Mouse (Mus musculus): ENCODE measurements around the gene Shank2. TPM values are rescaled to one million over a fixed set of nuclear protein-coding genes. Genes with fewer than 3 reads are reported as not detected.

The Shank2 gene
- total and polyA plus RNA-seq, 2 experiments from 2014 or later = 9.3 to 32.6 TPM

GRCm38 (mm10) chr7:144207849-144208248 is 206.1 kb downstream of the Shank2 start:
- DNase-seq (ENCODE audit: low spot score) = peak; percentile 88
- Histone ChIP-seq H3K9me3 (ENCODE audit: low read length) (no peaks in the 10 kb centered on the region), H3K9ac (replicated peaks; ENCODE audit: low read length, poor library complexity, severe bottlenecking) (no peak overlapping the region), H3K27ac (ENCODE audit: low read depth, low read length) (peak overlapping the region; percentile 71), H3K4me1 (ENCODE audit: insufficient read depth, low read length) (peaks cover 2% of the 10 kb centered on the region; the same call in 1 of the 2 replicates), H3K4me3 (ENCODE audit: low read depth, low read length) (no peak overlapping the region), H3K36me3 (ENCODE audit: insufficient read depth, low read length) (no peaks in the 10 kb centered on the region; the same call in 1 of the 2 replicates), H3K27me3 (ENCODE audit: insufficient read depth, low read length) (no peaks in the 10 kb centered on the region), H3K4me2 (ENCODE audit: low read depth, low read length, poor library complexity, severe bottlenecking) (no peak overlapping the region)
- peak; percentile 87 for ATAC-seq (ENCODE audit: low FRiP score)
- 16% methylated on average over 7 of the region's 7 CpGs for WGBS
- TF ChIP-seq CTCF (IDR thresholded peaks at IDR 0.05) = peak; percentile 95

DNA sequence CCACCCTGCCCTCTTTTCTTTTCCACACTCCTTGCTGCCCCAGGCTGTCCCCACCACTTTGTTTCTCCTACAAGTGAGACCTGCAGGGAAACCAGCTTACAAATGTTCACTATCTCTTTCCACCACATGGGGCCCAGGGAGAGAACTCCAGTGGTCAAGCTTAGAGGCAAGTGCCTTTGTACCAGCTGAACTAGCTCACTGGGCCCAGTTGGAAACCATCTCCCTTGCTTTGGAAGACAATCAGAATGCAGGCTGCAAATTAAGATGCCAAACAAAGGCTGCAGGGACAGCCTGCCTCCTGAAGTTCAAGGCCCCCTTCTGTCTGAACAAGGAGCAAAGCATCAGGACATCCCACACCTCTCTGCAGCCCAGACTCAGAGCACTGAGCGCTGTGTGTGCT is 206.9 kb downstream of the Shank2 start:
- no peaks in the 10 kb centered on the region for H3K9me3 ChIP-seq (ENCODE audit: low read length)
- H3K4me3 ChIP-seq (ENCODE audit: low read depth, low read length) = no peak overlapping the region
- DNase-seq (ENCODE audit: low spot score) (no peak), ATAC-seq (ENCODE audit: low FRiP score) (no peak)
- no peak overlapping the region for H3K9ac ChIP-seq (replicated peaks; ENCODE audit: low read length, poor library complexity, severe bottlenecking)
- 100% methylated on average over 1 of the region's 1 CpGs for WGBS
- peak overlapping the region; percentile 51; the same call in 1 of the 2 replicates for H3K27ac ChIP-seq (ENCODE audit: low read depth, low read length)
- H3K36me3 ChIP-seq (ENCODE audit: insufficient read depth, low read length) = no peaks in the 10 kb centered on the region; the same call in 1 of the 2 replicates
- H3K4me2 ChIP-seq (ENCODE audit: low read depth, low read length, poor library complexity, severe bottlenecking) = no peak overlapping the region
- peaks cover 2% of the 10 kb centered on the region; the same call in 1 of the 2 replicates for H3K4me1 ChIP-seq (ENCODE audit: insufficient read depth, low read length)
- no peaks in the 10 kb centered on the region for H3K27me3 ChIP-seq (ENCODE audit: insufficient read depth, low read length)
- TF ChIP-seq CTCF (IDR thresholded peaks at IDR 0.05) = no peak

GRCm38 (mm10) chr7:144210526-144210925 is 208.8 kb downstream of the Shank2 start:
- Histone ChIP-seq H3K36me3 (ENCODE audit: insufficient read depth, low read length) (no peaks in the 10 kb centered on the region; the same call in 1 of the 2 replicates), H3K9ac (replicated peaks; ENCODE audit: low read length, poor library complexity, severe bottlenecking) (no peak overlapping the region), H3K9me3 (ENCODE audit: low read length) (no peaks in the 10 kb centered on the region), H3K4me1 (ENCODE audit: insufficient read depth, low read length) (no peaks in the 10 kb centered on the region), H3K4me3 (ENCODE audit: low read depth, low read length) (no peak overlapping the region), H3K27me3 (ENCODE audit: insufficient read depth, low read length) (no peaks in the 10 kb centered on the region), H3K27ac (ENCODE audit: low read depth, low read length) (no peak overlapping the region), H3K4me2 (ENCODE audit: low read depth, low read length, poor library complexity, severe bottlenecking) (no peak overlapping the region)
- no peak for TF ChIP-seq CTCF (IDR thresholded peaks at IDR 0.05)
- ATAC-seq (ENCODE audit: low FRiP score) (no peak), DNase-seq (ENCODE audit: low spot score) (no peak)
- WGBS = 79% methylated on average over 9 of the region's 9 CpGs

- no peak overlapping the region for H3K4me3 ChIP-seq (ENCODE audit: low read depth, low read length)
- H3K9me3 ChIP-seq (ENCODE audit: low read length) = no peaks in the 10 kb centered on the region
- H3K36me3 ChIP-seq (ENCODE audit: insufficient read depth, low read length) = no peaks in the 10 kb centered on the region; the same call in 1 of the 2 replicates
- ATAC-seq (ENCODE audit: low FRiP score) (no peak), DNase-seq (ENCODE audit: low spot score) (no peak)
- H3K4me2 ChIP-seq (ENCODE audit: low read depth, low read length, poor library complexity, severe bottlenecking) = no peak overlapping the region
- H3K27ac ChIP-seq (ENCODE audit: low read depth, low read length) = no peak overlapping the region
- H3K9ac ChIP-seq (replicated peaks; ENCODE audit: low read length, poor library complexity, severe bottlenecking) = no peak overlapping the region
- TF ChIP-seq CTCF (IDR thresholded peaks at IDR 0.05) = no peak
- no peaks in the 10 kb centered on the region for H3K27me3 ChIP-seq (ENCODE audit: insufficient read depth, low read length)
- H3K4me1 ChIP-seq (ENCODE audit: insufficient read depth, low read length) = no peaks in the 10 kb centered on the region
Observed at GRCm38 (mm10) chr7:144212694-144213093, 211.0 kb downstream of the Shank2 start.

DNA sequence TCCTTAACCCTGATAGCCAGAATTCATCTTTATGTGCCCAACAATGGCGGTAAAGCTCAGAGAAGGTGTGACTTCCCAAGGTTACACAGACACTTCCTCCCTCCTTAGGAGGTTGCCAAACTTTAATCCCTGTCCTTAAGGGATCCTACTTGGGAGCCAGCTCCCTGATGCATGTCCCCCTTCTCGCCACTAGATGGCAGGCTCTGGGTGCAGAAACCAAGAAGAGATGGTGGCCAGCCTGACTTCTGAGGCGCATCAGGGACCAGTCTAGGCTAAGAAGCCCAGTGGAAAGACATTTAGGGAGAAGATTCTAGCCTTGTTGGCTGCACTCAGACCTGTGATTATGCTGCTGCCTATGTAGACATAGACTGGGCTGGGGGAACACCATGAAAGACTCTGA is 215.5 kb downstream of the Shank2 start:
- WGBS = 7% methylated on average over 3 of the region's 3 CpGs
- H3K27me3 ChIP-seq (ENCODE audit: insufficient read depth, low read length) = no peaks in the 10 kb centered on the region
- no peak overlapping the region for H3K4me2 ChIP-seq (ENCODE audit: low read depth, low read length, poor library complexity, severe bottlenecking)
- DNase-seq (ENCODE audit: low spot score) (peak; percentile 71), ATAC-seq (ENCODE audit: low FRiP score) (no peak)
- no peak overlapping the region for H3K27ac ChIP-seq (ENCODE audit: low read depth, low read length)
- H3K9me3 ChIP-seq (ENCODE audit: low read length) = no peaks in the 10 kb centered on the region
- no peaks in the 10 kb centered on the region for H3K4me1 ChIP-seq (ENCODE audit: insufficient read depth, low read length)
- no peak overlapping the region for H3K9ac ChIP-seq (replicated peaks; ENCODE audit: low read length, poor library complexity, severe bottlenecking)
- H3K4me3 ChIP-seq (ENCODE audit: low read depth, low read length) = no peak overlapping the region
- TF ChIP-seq CTCF (IDR thresholded peaks at IDR 0.05) = peak; percentile 96
- no peaks in the 10 kb centered on the region for H3K36me3 ChIP-seq (ENCODE audit: insufficient read depth, low read length)

GRCm38 (mm10) chr7:144228683-144229082 is 227.0 kb downstream of the Shank2 start:
- Histone ChIP-seq H3K4me2 (ENCODE audit: low read depth, low read length, poor library complexity, severe bottlenecking) (no peak overlapping the region), H3K27me3 (ENCODE audit: insufficient read depth, low read length) (no peaks in the 10 kb centered on the region), H3K4me1 (ENCODE audit: insufficient read depth, low read length) (no peaks in the 10 kb centered on the region), H3K9ac (replicated peaks; ENCODE audit: low read length, poor library complexity, severe bottlenecking) (no peak overlapping the region), H3K36me3 (ENCODE audit: insufficient read depth, low read length) (no peaks in the 10 kb centered on the region), H3K9me3 (ENCODE audit: low read length) (no peaks in the 10 kb centered on the region), H3K4me3 (ENCODE audit: low read depth, low read length) (no peak overlapping the region), H3K27ac (ENCODE audit: low read depth, low read length) (no peak overlapping the region)
- no peak for DNase-seq (ENCODE audit: low spot score)
- no peak for ATAC-seq (ENCODE audit: low FRiP score)
- TF ChIP-seq CTCF (IDR thresholded peaks at IDR 0.05) = no peak
- 84% methylated on average over 5 of the region's 5 CpGs for WGBS
